Mouse (Mus musculus) bone marrow, adult 2 months (tissue): ENCODE data around the gene Dexi.

Experiments used
- CTCF ChIP-seq: fragments of 200-500 bp; IDR thresholded peaks from 2 replicates; pipeline ENCODE4 v1.5.1; 2011; ENCODE audit warnings: low read length, control low read depth; ENCODE audit not compliant: control insufficient read depth, insufficient read depth
- POLR2A ChIP-seq: fragments of 200-500 bp; IDR thresholded peaks from 2 replicates; pipeline ENCODE4 v1.6.1; 2011; ENCODE audit warnings: low read depth, mild to moderate bottlenecking, control low read depth, low read length, borderline replicate concordance; ENCODE audit not compliant: control insufficient read depth

DNA sequence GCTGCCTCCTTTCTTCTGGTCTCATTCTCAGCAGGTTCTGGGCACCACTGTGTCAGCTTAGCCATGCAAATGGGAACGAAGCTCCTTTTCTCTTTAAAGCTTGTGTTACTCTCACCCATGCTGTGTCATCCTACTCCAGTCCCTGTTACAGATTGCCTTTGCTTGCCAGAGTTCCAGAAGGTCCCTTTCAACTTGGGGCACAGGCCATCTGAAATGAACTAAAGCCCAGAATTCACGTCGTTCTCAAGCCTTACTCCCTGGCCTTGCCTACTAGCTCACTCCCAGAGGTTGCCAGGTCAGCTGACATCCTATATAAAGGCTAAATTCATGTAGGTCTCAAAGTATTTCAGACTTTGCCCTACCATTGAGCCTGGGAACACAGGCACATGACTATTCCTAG, 6.1 kb upstream of the Dexi start:
- TF ChIP-seq CTCF (no peak), POLR2A (no peak)
